Mouse (Mus musculus) right cerebral cortex, postnatal 10 days (tissue): ENCODE measurements around the gene Lsmem1.
"Not testable (repeated sequence)": the region's sequence is repeated elsewhere in the genome, so short reads cannot be mapped to it uniquely, and the experiment has no call there.

Experiments
- DNase-seq, 2 experiments: peaks; one replicate each; pipeline ENCODE4 v3.0.0; 2021; ENCODE audit warnings: low spot score in 2 of 2

The Lsmem1 gene

DNA sequence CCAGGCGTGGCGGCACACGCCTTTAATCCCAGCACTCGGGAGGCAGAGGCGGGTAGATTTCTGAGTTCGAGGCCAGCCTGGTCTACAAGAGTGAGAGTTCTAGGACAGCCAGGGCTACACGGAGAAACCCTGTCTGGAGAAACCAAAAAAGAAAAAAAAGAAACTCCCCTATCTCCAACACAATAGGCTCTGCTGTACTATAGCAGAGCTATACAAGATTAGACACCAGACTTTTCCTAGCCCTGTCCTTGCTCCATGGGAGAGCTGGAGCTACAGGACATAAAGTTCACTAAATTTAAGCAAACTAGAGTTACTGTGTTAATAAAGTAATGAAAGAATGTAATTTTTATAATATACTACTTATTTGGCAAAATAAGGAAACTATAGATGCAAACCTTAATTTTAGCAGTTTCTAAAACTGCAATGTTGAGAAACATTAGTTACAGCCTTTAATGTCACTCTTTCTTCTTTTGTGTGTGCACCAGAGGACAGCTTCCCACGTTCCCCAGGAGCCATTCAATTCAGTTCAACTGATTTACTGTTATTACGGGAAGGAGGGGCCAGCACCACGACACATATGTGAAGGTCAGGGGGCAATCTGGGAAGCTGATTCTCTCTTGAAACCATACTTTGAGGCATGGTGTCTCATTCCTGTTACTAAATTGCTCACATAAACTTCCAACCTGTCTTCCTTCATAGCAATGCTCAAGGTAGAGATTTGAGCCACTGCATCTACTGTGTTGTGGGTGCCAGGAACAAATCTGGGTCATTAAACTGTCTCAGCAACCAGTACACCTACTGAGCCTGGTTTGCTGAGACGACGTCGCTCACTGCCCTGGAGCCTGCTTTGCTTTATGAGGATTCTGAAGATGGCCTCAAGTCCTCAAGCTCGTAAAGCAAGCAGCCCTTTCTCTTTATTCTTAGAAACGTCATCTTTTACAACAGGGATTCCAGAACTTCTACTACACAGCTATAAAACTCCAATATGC lies 15.9 kb upstream of the Lsmem1 start:
- no peak for DNase-seq

DNA sequence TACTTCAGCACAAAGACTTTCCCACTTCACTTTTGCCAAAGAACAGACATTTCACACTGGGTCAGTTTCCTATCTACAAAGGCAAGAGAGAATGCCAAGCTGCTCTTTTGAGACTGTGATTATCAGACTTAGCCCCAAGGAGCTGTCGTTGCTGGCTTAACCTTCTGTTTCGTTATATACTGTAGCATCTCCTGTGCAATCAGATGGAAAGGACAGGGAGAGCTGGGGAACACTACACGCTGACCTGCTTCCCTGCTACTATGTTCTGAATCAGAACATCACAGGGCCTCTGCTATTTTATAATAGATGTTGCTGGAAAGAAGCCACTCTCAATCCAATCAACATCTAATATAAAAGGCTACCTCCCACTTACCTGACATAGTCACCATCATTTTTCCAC lies 9.8 kb upstream of the Lsmem1 start:
- DNase-seq, result no peak

DNA sequence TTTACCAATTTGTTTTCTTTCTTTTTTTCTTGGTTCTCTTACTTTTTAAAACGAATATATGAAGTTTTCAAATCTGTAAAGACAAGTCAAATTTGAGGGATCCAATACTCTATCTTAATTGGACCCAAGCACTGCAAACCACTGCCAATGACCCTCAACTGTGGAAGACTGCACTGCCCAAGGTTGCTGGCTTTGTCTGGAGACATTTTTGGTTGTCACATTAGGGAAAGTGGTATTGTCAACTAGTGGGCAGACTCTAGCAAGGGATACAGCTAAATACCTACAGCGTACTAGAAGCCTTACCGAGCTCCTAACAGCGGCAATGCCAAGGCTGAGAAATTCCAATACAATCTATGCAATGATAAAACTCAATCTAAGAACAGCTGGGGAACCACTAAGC lies 8.6 kb upstream of the Lsmem1 start:
- no peak for DNase-seq

DNA sequence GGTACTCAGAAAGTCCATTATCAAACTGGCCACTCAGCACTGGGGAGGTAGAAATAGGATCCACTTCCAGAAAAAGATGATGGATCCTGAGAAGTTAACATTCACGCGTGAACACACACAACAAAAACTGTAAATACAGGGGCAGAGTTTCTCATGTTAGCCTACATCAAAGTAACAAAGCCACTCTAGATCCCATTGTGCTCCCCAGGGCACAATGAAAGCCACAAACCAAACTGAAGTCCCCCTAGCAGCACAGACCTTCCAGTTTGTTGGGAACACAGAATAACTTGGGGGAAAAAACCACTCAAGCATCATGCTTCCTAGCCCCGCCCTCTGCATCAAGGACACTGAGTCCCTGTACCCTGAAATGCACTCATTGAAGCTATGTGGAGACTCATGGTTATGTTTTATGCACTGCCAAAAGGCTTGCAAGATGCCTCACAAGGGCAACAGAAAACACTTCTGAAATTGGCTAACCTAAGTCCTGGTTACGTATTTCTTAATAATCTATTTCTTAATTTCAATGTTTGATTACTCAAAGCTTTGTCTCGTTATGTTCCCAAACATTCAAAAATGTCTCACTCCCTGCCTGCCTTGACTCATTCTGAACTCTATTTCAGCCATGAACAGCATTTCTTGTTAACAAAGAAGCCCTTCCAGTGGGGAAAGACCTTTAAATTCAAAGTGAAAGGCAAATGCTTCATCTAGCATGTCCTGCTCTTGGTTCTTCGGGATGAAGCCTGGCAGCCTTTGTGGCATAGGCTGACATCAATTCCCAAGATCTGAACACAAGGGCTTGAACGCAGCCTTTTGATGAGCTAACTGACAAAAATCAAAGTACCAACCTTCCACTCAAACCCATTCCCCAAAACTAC lies 3.1 kb upstream of the Lsmem1 start:
- no peak for DNase-seq

DNA sequence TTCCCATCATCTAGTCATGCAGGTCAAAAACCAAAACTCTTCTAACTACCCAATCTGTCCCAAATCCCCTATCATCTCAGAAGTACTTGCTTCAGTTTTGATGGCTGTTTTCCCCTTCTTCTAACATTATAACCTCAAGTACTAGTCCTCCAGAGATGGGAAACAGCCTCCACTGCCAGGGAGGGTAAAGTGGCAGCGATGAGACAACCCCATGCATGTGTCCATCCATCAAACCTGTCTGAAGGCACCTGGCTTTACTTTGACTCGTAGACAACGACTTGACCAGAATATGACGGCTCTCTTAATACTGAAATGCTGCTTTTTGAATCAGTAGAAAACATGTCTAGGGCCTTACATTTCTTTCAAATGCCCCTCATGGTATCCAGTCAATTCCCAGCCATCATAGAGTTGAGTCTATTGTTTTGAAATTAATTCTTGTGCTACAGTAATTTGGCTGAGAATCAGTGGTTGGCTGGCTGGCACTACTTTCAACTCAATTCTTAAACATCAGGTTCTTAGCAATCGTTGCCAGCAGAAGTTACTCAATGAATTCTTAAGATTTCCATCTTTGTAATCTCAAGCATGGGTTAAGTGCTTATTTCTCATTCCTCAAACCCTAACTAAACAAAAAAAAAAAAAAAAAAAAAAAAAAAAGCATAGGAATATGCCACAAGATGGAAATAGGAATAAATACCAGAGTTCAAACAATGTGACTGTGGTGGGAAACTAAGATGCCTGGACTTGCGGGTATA lies 1.4 kb upstream of the Lsmem1 start:
- no peak for DNase-seq

DNA sequence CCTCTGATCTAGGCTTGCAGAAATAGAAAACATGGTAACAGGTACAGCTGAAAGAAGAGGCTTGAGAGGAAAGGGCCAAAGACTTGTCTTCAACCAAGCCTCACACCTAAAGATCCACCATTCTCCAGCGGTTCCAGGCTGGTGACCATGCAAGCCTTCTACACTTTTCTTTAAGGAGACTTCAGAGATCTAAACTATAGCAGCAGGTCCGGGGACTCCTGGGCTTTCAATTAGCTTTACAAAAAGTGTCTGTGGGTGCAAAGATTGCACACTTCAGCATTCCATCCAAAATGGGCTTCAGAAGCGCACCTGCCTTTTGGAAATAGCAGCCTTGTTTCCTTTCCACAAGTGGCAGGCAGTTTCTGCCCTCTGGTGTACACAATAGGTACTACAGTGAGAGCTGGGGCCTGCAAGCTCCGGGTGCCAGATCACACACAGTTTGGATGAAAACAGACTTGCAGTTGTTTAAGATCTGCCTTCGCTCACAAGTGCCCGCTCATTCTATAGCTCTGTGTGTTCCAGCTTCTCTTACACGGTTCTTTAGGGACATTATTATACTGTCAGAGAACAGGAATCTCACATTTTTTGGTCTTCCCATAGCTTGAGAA lies 609 bp upstream of the Lsmem1 start:
- peak; percentile 81 to 82 for DNase-seq

DNA sequence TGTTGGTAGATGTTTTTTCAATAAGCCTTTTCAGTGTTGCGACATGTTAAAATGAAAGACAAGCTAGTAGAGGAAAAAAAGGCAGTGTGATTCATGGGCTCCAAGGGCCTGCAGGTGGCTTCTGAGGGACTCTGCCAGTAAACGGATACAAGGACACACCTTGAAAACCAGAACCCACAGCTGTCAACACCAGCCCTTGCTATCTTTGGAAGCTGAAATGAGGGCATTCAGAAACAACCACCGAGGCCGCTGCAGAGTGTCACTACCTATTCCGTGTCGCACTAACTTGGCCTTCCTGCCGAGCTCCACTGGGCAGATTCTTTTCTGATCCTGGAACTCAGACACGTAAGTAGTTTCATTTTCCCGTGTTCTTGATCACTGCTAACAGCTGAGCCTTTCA lies 863 bp downstream of the Lsmem1 start:
- no peak for DNase-seq

DNA sequence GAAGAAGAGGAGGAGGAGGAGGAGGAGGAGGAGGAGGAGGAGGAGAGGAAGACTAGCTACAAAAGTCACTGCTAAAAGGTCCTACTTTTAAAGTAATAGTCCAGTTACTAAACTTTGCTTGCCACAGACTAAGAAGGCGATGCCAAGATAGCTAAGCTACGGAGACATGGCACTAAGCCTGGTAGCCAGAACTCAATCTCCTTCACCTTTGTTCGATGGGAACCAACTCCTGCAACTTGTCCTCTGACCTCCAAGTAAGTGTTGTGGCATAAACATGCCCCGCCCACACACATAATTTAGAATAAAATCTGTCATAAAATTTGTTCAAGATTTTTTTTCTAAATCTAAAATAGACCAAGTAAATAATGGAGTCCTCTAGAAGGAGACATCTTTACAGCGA lies 1.3 kb downstream of the Lsmem1 start:
- DNase-seq, result no peak

DNA sequence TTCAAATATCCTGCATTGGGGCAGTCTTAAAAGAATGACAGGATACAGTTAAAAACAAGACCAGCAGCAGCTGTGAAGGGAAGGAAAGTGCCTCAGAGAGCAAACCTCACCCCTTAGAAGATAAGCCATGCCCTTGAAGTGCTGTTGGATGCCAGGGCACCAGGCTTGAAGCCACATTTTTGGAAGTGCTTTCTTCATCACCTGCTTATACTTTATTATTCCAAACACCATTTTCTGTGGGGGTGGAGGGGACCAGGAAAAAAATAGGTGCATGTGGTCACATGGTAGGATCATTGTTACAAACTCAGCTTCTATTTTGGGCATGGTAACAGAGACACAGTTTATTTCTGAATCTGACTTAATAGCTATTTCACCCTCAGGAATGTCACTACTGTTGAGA lies 1.8 kb downstream of the Lsmem1 start:
- DNase-seq, result no peak

DNA sequence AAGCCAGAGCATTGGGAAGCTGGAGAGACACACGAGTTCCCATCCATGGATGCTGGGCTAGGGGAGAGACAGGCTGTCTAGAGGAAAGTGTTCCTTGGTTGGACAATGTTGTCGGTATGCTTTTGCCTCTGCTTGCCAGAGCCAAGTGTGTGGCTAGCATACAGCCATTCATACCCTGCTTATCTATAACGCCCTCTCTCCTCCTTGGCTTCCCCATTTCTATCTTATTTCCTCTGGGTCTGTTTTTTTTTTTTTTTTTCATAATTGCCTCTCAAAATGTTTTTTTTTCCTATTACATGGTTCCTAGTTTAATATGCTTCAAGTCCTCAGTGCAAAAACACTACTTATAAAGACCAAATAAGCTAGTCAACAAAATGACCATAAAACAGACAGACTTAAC lies 13.8 kb downstream of the Lsmem1 start:
- DNase-seq, result no peak

DNA sequence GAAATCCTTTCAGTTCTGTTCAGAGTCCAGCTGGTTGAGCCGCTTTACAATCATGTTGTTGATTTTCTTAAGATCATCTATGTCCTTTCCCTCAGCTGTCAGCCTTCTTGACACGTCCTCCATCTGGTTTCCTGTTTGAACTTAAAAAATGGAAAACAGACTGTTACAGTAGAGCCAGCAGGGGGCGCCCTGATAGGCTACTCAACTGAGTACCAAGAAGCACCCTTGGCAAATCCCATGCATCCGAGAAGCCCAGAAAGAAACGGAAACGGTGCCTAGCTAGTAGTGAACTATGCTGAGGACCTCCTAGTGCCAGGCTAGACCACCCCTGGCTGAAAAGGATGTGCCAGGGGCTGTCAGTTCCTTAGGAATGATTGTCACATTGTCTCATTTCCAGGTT lies 22.2 kb downstream of the Lsmem1 start:
- DNase-seq, result peak in 1 of 2 experiments; percentile 29

DNA sequence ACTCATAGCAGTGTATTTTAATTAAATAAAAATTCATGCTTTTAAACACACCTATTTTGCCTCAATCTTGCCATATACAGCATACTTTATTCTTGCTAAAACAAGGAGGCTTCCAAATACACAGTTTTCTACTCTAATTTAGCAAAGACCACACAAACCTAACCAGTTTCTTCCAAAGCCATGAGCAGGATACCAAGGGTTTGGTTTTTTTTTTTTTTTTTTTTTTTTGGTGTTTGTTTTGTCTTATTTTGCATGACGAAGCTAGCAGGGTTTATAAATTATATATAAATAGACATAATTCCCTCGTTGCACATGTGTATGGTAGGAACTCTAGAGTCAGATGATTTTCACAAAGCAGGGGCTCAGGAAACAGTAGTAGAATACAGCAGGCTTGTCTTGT lies 23.1 kb downstream of the Lsmem1 start:
- DNase-seq, result no peak

DNA sequence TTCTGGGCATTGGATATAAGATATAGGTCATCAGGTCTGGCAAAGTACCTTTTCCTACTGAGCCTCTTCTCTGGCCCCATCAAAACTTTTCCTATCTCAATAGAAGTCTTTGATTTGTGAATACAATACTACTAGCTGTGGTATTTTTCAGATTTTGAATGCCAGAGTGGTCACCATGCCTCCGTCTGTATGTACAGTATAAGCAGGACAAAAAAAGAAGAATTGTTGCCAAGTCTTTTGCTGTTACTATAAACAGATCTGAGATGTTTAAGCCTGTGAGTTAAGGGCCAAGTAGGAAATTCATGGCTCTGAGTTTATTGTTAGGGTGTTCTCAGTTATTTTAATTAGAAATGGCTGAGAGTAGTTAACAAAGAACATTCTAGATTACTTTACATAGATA lies 24.1 kb downstream of the Lsmem1 start:
- DNase-seq, result not testable (repeated sequence)

DNA sequence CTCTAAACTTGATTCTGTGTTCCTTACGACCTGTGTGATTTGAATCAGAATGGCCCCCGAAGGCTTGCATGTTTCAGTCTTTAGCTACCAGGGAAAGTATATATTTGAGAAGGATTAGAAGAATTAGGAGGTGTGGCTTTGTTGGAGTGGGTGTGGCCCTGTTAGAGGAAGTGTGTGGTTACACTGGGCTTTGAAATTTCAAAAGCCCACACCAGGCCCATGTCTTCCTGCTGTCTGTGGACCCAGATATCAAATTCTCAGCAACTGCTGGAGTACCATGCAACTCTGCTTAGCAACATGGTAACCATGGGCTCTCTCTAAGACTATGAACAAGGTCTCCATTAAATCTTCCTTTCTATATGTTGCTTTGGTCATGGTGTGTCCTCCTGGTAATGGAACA lies 27.7 kb downstream of the Lsmem1 start:
- no peak for DNase-seq

DNA sequence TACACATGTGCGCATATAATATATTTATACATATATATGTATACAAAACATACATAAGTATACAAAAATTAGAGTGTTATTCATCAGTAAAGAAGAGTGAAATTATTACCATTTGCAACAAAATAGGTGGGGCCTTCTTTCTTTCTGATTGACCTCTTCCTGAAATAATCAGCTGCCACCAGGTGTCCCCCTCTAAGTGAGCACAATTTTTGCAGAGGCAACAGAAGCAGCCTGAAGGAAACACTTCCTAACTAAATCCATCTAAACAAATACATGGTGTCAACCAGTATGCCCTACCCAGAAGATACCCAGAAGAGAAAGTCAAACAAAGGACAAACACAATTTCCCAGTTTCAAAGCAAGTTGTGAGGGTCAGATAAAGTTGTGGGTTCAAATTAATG lies 29.6 kb downstream of the Lsmem1 start:
- no peak for DNase-seq

DNA sequence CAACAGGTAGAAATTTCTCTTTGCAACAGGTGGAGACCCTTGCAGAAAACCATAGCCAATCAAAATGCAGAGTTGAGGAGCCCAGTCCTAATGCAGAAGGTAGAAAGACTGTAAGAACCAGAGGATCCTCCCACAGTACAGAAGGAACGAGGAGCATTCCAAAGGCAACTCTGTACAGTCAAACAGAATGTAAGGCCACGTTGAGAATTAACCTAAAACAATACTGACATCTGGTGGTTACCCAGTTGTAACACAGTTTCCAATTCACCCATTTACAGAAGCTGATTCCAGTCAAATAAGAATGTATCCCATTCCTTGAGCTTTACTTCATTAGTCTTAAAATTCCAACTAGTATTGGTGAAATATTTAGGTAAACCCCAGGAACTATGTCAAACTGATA lies 34.7 kb downstream of the Lsmem1 start:
- DNase-seq, result no peak

DNA sequence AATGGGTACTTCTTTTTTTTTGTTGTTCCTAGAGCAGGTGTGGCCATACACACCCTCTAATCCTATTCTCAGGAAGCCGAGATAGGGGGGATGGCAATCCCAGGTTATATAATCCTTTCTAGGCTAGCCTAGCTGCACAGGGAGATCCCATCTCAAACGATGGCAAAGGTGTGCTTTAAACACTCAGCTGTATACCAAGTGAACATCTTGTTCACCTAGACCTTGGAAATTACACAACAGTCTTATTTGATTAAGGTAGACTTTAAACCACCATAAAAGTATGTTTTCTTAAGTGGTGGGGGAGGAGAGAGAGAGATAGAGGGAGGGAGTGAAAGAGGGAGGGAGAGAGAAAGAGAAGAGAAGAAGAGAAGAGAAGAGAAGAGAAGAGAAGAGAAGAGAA lies 38.5 kb downstream of the Lsmem1 start:
- DNase-seq, result no peak

DNA sequence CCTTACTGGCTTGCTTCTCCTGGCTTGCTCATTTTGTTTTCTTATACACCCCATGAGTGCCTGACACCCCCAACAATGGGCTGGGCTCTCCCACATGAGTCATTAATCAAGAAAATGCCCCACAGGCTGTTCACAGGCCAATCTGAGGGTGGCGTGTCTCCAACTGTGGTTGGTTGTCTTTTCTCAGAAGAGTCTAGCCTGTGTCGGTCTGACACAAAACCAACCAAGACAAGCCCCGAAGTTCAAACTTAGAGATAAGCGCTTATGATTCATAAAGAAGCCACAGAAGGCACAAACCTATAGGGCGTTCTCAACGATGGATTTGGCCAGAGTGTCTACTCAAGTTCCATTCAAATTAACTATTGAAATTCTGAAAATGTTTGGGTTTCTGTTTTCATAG lies 45.1 kb downstream of the Lsmem1 start:
- DNase-seq, result no peak

DNA sequence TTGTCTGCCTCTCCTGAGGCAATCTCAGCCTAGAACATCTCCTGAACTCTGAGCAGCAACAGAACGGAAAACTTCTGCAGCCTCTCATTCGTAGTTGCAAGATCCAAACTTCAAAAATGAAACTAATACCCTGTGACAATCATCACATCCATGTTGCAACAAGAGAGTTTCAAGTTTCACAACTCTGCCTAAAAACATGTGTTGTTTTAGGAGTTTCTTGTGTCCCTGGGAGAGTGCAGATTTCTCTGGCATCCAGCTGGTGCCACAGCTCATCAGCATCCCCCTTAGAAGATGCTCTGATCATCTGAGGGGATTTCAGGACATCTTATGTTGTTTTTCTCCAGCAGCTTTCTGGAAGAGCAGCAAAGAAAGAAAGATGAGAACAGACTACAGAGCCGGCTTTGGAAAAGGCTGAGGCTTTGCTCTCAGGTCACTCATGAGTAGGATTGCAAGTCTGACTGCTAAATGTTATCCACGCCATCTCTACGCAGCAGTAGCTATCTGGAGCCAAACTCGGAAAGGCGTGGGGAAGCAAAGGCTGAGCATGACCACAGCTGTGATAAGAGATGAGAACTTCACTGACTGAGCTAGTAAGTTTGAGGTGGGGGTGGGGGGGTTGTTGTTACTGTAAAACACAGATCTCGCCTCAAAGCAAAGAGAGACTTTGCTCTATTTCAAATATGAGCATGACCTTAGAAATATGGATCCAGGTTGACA lies 46.8 kb downstream of the Lsmem1 start:
- no peak for DNase-seq

DNA sequence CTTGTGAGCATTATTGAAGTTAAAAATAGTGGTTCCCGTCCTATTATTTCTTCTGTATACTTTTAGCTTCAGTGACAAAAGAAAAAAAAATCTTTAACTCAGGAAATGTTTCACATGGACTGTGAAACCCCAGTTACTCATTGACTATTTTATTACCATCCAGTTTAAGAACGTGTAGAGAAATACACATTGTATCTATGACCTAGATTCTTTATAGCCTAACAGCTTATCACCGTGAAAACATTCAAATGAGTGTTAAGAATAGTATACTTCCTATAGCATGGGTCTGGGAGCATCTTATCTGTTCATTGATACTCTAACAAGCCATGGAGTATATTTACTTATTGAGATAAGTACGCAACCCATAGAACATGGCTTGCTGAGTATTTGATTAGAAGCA lies 52.0 kb downstream of the Lsmem1 start:
- DNase-seq, result no peak

DNA sequence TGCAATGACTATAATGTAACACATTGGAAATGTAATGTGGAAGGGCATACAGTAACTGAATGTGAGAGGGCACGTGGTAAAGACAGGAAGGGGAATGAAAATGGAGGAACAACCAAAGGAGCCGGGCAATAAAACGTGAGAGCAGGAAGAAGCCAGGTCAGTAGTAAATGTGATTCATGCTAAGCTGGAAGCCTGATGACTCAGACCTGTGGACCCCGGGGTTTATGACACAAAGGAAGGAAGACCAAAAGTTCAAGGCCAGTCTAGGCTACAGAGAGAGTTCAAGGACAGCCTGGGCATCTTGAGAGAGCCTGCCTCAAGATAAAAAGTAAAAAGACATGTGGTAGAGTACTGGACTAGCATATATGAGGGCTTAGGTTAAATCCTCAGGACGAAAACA lies 52.8 kb downstream of the Lsmem1 start:
- no peak for DNase-seq
